ENCODE assay signal across 25 mouse cellular contexts in the genomic region with DNA sequence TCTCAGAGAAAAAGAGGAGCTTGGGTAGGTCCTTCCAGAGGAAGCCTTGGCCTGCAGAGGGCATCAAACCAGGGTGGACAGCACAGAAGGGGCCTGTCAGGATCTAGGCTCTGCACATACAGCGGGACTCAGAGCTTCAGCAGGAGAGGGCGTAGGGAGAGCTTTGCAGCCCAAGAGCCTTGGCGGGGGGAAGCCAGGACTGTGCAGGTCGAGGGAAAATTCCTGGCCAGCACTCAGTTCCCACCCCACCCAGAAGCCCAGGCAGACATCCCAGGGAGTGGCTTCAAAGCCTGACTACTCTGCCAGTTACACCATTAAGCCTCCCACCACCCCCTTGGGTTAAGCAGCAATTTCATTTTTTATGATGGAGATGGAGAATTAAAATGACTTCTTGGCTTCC.
DNase-seq lines count a peak whose midpoint lies in the region; ATAC-seq and TF ChIP-seq lines count a peak whose summit lies in the region.
"Had no signal": no experiment of that assay in that cellular context is flagged by ENCODE, and none has a peak within 500 bp of the region (broad histone marks: within the 10 kb centered on the region; RNA-seq: fewer than 3 reads in every experiment).

No protein-coding gene starts in this region.

- no peaks in the 10 kb centered on the region for H3K9me3 ChIP-seq in kidney, postnatal 0 days (replicated peaks; ENCODE audit: low read length)
- H3K9me3 ChIP-seq in lung, postnatal 0 days (ENCODE audit: low read length), result no peaks in the 10 kb centered on the region
- H3K9me3 ChIP-seq in limb, embryonic 10.5 days (replicated peaks), result no peaks in the 10 kb centered on the region; the same call in 1 of the 2 replicates
- H3K9me3 ChIP-seq: forebrain, embryonic 12.5 days; intestine, embryonic 15.5 days; midbrain, embryonic 10.5 days; midbrain, embryonic 15.5 days; neural tube, embryonic 13.5 days had no signal

- no peak overlapping the region for H3K4me3 ChIP-seq in gastrocnemius, adult 2 months
- H3K4me3 ChIP-seq in kidney, postnatal 0 days (replicated peaks; ENCODE audit: low read depth, low read length), result no peak overlapping the region
- H3K4me3 ChIP-seq in lung, postnatal 0 days (ENCODE audit: low read depth, low read length), result no peak overlapping the region
- no peak overlapping the region for H3K4me3 ChIP-seq in limb, embryonic 10.5 days
- H3K4me3 ChIP-seq: erythroblast, embryonic 14.5 days; forebrain, embryonic 12.5 days; hindbrain, embryonic 12.5 days; intestine, embryonic 15.5 days; limb, embryonic 12.5 days; midbrain, embryonic 10.5 days; midbrain, embryonic 15.5 days; myocyte; neural tube, embryonic 13.5 days had no signal

- 74% methylated on average over 4 of the region's 4 CpGs for WGBS in kidney, postnatal 0 days
- 62% methylated on average over 4 of the region's 4 CpGs for WGBS in lung, postnatal 0 days
- 63% methylated on average over 4 of the region's 4 CpGs for WGBS in limb, embryonic 10.5 days

- intact Hi-C loops in gastrocnemius, adult 2 months (cut with DNase I), result loop anchor here (5.0 kb wide), 1 partner anchor 140 kb away; no protein-coding TSS in a partner anchor

- no peak overlapping the region; the same call in 1 of the 2 replicates for H3K27ac ChIP-seq in gastrocnemius, adult 2 months
- H3K27ac ChIP-seq in kidney, postnatal 0 days, result no peak overlapping the region
- H3K27ac ChIP-seq in lung, postnatal 0 days (ENCODE audit: low read length), result no peak overlapping the region
- peak overlapping the region; percentile 36; the same call in 1 of the 2 replicates for H3K27ac ChIP-seq in limb, embryonic 10.5 days
- H3K27ac ChIP-seq: forebrain, embryonic 12.5 days; hindbrain, embryonic 12.5 days; hindbrain, postnatal 0 days; intestine, embryonic 15.5 days; limb, embryonic 12.5 days; midbrain, embryonic 10.5 days; midbrain, embryonic 15.5 days; neural tube, embryonic 13.5 days had no signal

- ATAC-seq in kidney, postnatal 0 days (replicated peaks; ENCODE audit: low FRiP score, low read depth), result no peak
- ATAC-seq in lung, postnatal 0 days, result peak; percentile 26; the same call in 1 of the 2 replicates
- ATAC-seq: hindbrain, postnatal 0 days; intestine, embryonic 15.5 days; midbrain, embryonic 15.5 days had no signal

- no peak overlapping the region for H3K9ac ChIP-seq in kidney, postnatal 0 days (ENCODE audit: low read depth, low read length)
- no peak overlapping the region for H3K9ac ChIP-seq in lung, postnatal 0 days (replicated peaks; ENCODE audit: low read depth)
- H3K9ac ChIP-seq: forebrain, embryonic 12.5 days; hindbrain, embryonic 12.5 days; intestine, embryonic 15.5 days; limb, embryonic 12.5 days; midbrain, embryonic 15.5 days; neural tube, embryonic 13.5 days had no signal

- TF ChIP-seq EP300 in lung, postnatal 0 days (IDR thresholded peaks at IDR 0.05), result no peak

- H3K27me3 ChIP-seq in kidney, postnatal 0 days (ENCODE audit: insufficient read depth, low read length), result no peaks in the 10 kb centered on the region
- no peaks in the 10 kb centered on the region for H3K27me3 ChIP-seq in lung, postnatal 0 days (replicated peaks; ENCODE audit: insufficient read depth, low read length)
- H3K27me3 ChIP-seq in limb, embryonic 10.5 days (ENCODE audit: low read depth, poor library complexity, severe bottlenecking), result no peaks in the 10 kb centered on the region
- H3K27me3 ChIP-seq: forebrain, embryonic 12.5 days; intestine, embryonic 15.5 days; limb, embryonic 12.5 days; midbrain, embryonic 15.5 days; neural tube, embryonic 13.5 days had no signal

- no peaks in the 10 kb centered on the region for H3K36me3 ChIP-seq in kidney, postnatal 0 days (ENCODE audit: insufficient read depth, low read length)
- no peaks in the 10 kb centered on the region for H3K36me3 ChIP-seq in lung, postnatal 0 days (ENCODE audit: insufficient read depth, low read length)
- H3K36me3 ChIP-seq in limb, embryonic 10.5 days, result no peaks in the 10 kb centered on the region
- H3K36me3 ChIP-seq: forebrain, embryonic 12.5 days; hindbrain, embryonic 12.5 days; intestine, embryonic 15.5 days; limb, embryonic 12.5 days; midbrain, embryonic 10.5 days; midbrain, embryonic 15.5 days; neural tube, embryonic 13.5 days had no signal

- peaks cover 12% of the 10 kb centered on the region for H3K4me1 ChIP-seq in kidney, postnatal 0 days (replicated peaks; ENCODE audit: insufficient read depth, low read length)
- 0 out of 2 replicates have a peak, but pooled peaks cover 3% of the 10 kb centered on the region for H3K4me1 ChIP-seq in lung, postnatal 0 days (ENCODE audit: insufficient read depth, low read depth, low read length)
- H3K4me1 ChIP-seq in limb, embryonic 10.5 days, result peaks cover 49% of the 10 kb centered on the region

- DNase-seq in gastrocnemius, adult 2 months, result no peak
- DNase-seq in gastrocnemius, adult 18-20 months (ENCODE audit: low spot score), result no peak
- peak; percentile 4 for DNase-seq in kidney, postnatal 0 days (ENCODE audit: low spot score)
- no peak for DNase-seq in kidney, postnatal 14 days
- no peak for DNase-seq in lung, postnatal 0 days (ENCODE audit: low spot score)
- DNase-seq in lung, postnatal 4 days, result no peak
- DNase-seq in limb, embryonic 10.5 days (ENCODE audit: low spot score), result no peak
- DNase-seq: adrenal gland, postnatal 14 days; cerebellum, adult 11-12 months; cerebellum, postnatal 14 days; gastrocnemius, postnatal 25 days; heart, postnatal 14 days; layer of hippocampus, postnatal 36 days; lung, postnatal 10 days; right cerebral cortex, postnatal 4 days had no signal

- peak; percentile 11; the same call in 1 of the 2 replicates for TF ChIP-seq CTCF in gastrocnemius, adult 2 months (IDR thresholded peaks at IDR 0.05)
- TF ChIP-seq CTCF in kidney, postnatal 0 days (IDR thresholded peaks at IDR 0.05; ENCODE audit: low read depth), result peak; percentile 6; the same call in 1 of the 2 replicates
- TF ChIP-seq CTCF in lung, postnatal 0 days (IDR thresholded peaks at IDR 0.05), result peak; percentile 26

- H3K4me2 ChIP-seq in kidney, postnatal 0 days (ENCODE audit: low read length), result no peak overlapping the region
- H3K4me2 ChIP-seq in lung, postnatal 0 days (replicated peaks; ENCODE audit: low read depth, low read length), result no peak overlapping the region
- H3K4me2 ChIP-seq: forebrain, embryonic 12.5 days; hindbrain, embryonic 12.5 days; intestine, embryonic 15.5 days; limb, embryonic 12.5 days; midbrain, embryonic 15.5 days; neural tube, embryonic 13.5 days had no signal
